Mouse (Mus musculus) stomach, embryonic 16.5 days (tissue): ENCODE data around the gene Cir1. TPM values are rescaled to one million over a fixed set of nuclear protein-coding genes. Genes with fewer than 3 reads are reported as not detected.

ENCODE experiments used
- ATAC-seq: fragments of 200-750 bp; cut with Nextera tagmentation; 2 replicates; pipeline ENCODE4 v1.8.0; 2017; ENCODE audit warnings: moderate number of reproducible peaks, moderate TSS enrichment; ENCODE audit not compliant: insufficient read depth, low FRiP score
- H3K27ac ChIP-seq: fragments of 300-500 bp; sonication (generic); 2 replicates; pipeline ENCODE4 v1.5.1; 2014; ENCODE audit warnings: low read length
- H3K27me3 ChIP-seq: fragments of 300-500 bp; sonication (generic); 2 replicates; pipeline ENCODE4 v1.6.1; 2014; ENCODE audit warnings: low read length, control low read depth, mixed read lengths; ENCODE audit not compliant: control insufficient read depth, insufficient read depth
- H3K36me3 ChIP-seq: fragments of 300-500 bp; sonication (generic); 2 replicates; pipeline ENCODE4 v1.6.1; 2014; ENCODE audit warnings: low read length; ENCODE audit not compliant: control insufficient read depth, insufficient read depth
- H3K4me1 ChIP-seq: fragments of 300-500 bp; sonication (generic); 2 replicates; pipeline ENCODE4 v1.6.1; 2014; ENCODE audit warnings: low read length, control low read depth, mixed read lengths; ENCODE audit not compliant: control insufficient read depth, insufficient read depth
- H3K4me2 ChIP-seq: fragments of 300-500 bp; sonication (generic); 2 replicates; pipeline ENCODE4 v1.6.1; 2014; ENCODE audit warnings: low read depth, low read length, mixed read lengths
- H3K4me3 ChIP-seq: fragments of 300-500 bp; sonication (generic); replicated peaks from 2 replicates; pipeline ENCODE4 v1.5.1; 2014; ENCODE audit warnings: mild to moderate bottlenecking, low read length
- H3K9ac ChIP-seq: fragments of 300-500 bp; sonication (generic); 2 replicates; pipeline ENCODE4 v1.6.1; 2014; ENCODE audit warnings: low read length
- H3K9me3 ChIP-seq: fragments of 300-500 bp; sonication (generic); replicated peaks from 2 replicates; pipeline ENCODE4 v1.6.1; 2016; ENCODE audit warnings: low read length, control low read depth; ENCODE audit not compliant: control insufficient read depth
- WGBS: fragments of 180-500 bp; shearing (Covaris S2); extraction: QIAGEN DNeasy Blood & Tissue Kit; methylation state at CpG from one replicate; pipeline ENCODE4 v1.1.7; 2014; 5-methylcytosine and 5-hydroxymethylcytosine counted together
- polyA plus RNA-seq: library from polyadenylated mRNA; unstranded; fragments of >200 nt; fragmentation: Nextera tagmentation; extraction: Ambion mirVana; gene quantifications from 2 replicates; pipeline ENCODE4 v1.2.1, GENCODE M21; 2015

Gene Cir1
- polyA plus RNA-seq, 1 experiment from 2014 or later, result 22.4 TPM

GRCm38 (mm10) chr2:73270593-73271458 lies 41.7 kb downstream of the Cir1 start:
- Histone ChIP-seq H3K36me3 (no peaks in the 10 kb centered on the region), H3K4me3 (no peak overlapping the region), H3K4me1 (peaks cover 26% of the 10 kb centered on the region), H3K4me2 (no peak overlapping the region), H3K9ac (no peak overlapping the region), H3K27ac (no peak overlapping the region), H3K9me3 (no peaks in the 10 kb centered on the region), H3K27me3 (peaks cover 73% of the 10 kb centered on the region)
- 2% methylated on average over 38 of the region's 38 CpGs for WGBS
- ATAC-seq, result no peak

GRCm38 (mm10) chr2:73270071-73270592 lies 42.4 kb downstream of the Cir1 start:
- no peak overlapping the region for H3K27ac ChIP-seq
- H3K36me3 ChIP-seq, result no peaks in the 10 kb centered on the region
- H3K4me1 ChIP-seq, result peaks cover 26% of the 10 kb centered on the region
- WGBS, result 3% methylated on average over 14 of the region's 14 CpGs
- H3K9ac ChIP-seq, result no peak overlapping the region
- peaks cover 80% of the 10 kb centered on the region for H3K27me3 ChIP-seq
- ATAC-seq, result no peak
- no peak overlapping the region for H3K4me2 ChIP-seq
- no peaks in the 10 kb centered on the region for H3K9me3 ChIP-seq
- no peak overlapping the region for H3K4me3 ChIP-seq

- H3K4me1 ChIP-seq, result peaks cover 26% of the 10 kb centered on the region
- H3K4me3 ChIP-seq, result no peak overlapping the region
- H3K27ac ChIP-seq, result no peak overlapping the region
- H3K9me3 ChIP-seq, result no peaks in the 10 kb centered on the region
- no peak overlapping the region for H3K9ac ChIP-seq
- 4% methylated on average over 17 of the region's 17 CpGs for WGBS
- H3K27me3 ChIP-seq, result peaks cover 83% of the 10 kb centered on the region
- no peak overlapping the region for H3K4me2 ChIP-seq
- H3K36me3 ChIP-seq, result no peaks in the 10 kb centered on the region
- ATAC-seq, result no peak
Observed at GRCm38 (mm10) chr2:73269666-73270065, 42.8 kb downstream of the Cir1 start.

- peaks cover 82% of the 10 kb centered on the region for H3K27me3 ChIP-seq
- no peak overlapping the region for H3K9ac ChIP-seq
- H3K36me3 ChIP-seq, result no peaks in the 10 kb centered on the region
- ATAC-seq, result no peak
- no peak overlapping the region for H3K27ac ChIP-seq
- H3K4me2 ChIP-seq, result no peak overlapping the region
- no peak overlapping the region for H3K4me3 ChIP-seq
- peaks cover 25% of the 10 kb centered on the region for H3K4me1 ChIP-seq
- 7% methylated on average over 8 of the region's 8 CpGs for WGBS
- no peaks in the 10 kb centered on the region for H3K9me3 ChIP-seq
Observed at GRCm38 (mm10) chr2:73268836-73269395, 43.6 kb downstream of the Cir1 start.

- Histone ChIP-seq H3K27ac (no peak overlapping the region), H3K4me1 (peaks cover 23% of the 10 kb centered on the region), H3K4me2 (no peak overlapping the region), H3K9me3 (no peaks in the 10 kb centered on the region), H3K4me3 (no peak overlapping the region), H3K9ac (no peak overlapping the region), H3K27me3 (peaks cover 81% of the 10 kb centered on the region), H3K36me3 (no peaks in the 10 kb centered on the region)
- no peak for ATAC-seq
- 4% methylated on average over 12 of the region's 12 CpGs for WGBS
Observed at GRCm38 (mm10) chr2:73268281-73268680, 44.2 kb downstream of the Cir1 start.

- Histone ChIP-seq H3K36me3 (no peaks in the 10 kb centered on the region), H3K27me3 (peaks cover 85% of the 10 kb centered on the region), H3K27ac (no peak overlapping the region), H3K9ac (no peak overlapping the region), H3K9me3 (no peaks in the 10 kb centered on the region), H3K4me3 (no peak overlapping the region), H3K4me1 (peaks cover 21% of the 10 kb centered on the region), H3K4me2 (no peak overlapping the region)
- ATAC-seq, result no peak
- 7% methylated on average over 4 of the region's 4 CpGs for WGBS
Observed at GRCm38 (mm10) chr2:73267818-73268217, 44.7 kb downstream of the Cir1 start.

GRCm38 (mm10) chr2:73267231-73267630 lies 45.3 kb downstream of the Cir1 start:
- H3K4me1 ChIP-seq, result peaks cover 19% of the 10 kb centered on the region
- no peak overlapping the region for H3K4me2 ChIP-seq
- peaks cover 87% of the 10 kb centered on the region for H3K27me3 ChIP-seq
- no peaks in the 10 kb centered on the region for H3K9me3 ChIP-seq
- H3K36me3 ChIP-seq, result no peaks in the 10 kb centered on the region
- no peak for ATAC-seq
- H3K27ac ChIP-seq, result no peak overlapping the region
- no peak overlapping the region for H3K9ac ChIP-seq
- WGBS, result 20% methylated on average over 3 of the region's 3 CpGs
- no peak overlapping the region for H3K4me3 ChIP-seq

GRCm38 (mm10) chr2:73266623-73267022 lies 45.9 kb downstream of the Cir1 start:
- Histone ChIP-seq H3K4me1 (peaks cover 16% of the 10 kb centered on the region), H3K36me3 (no peaks in the 10 kb centered on the region)
- WGBS, result 43% methylated on average over 1 of the region's 1 CpGs

GRCm38 (mm10) chr2:73266011-73266410 lies 46.5 kb downstream of the Cir1 start:
- Histone ChIP-seq H3K4me3 (no peak overlapping the region), H3K4me2 (no peak overlapping the region), H3K9ac (no peak overlapping the region), H3K4me1 (peaks cover 13% of the 10 kb centered on the region), H3K27ac (no peak overlapping the region), H3K9me3 (peaks cover 2% of the 10 kb centered on the region), H3K27me3 (peaks cover 79% of the 10 kb centered on the region), H3K36me3 (no peaks in the 10 kb centered on the region)
- ATAC-seq, result no peak
- WGBS, result 9% methylated on average over 5 of the region's 5 CpGs

More at GRCm38 (mm10) chr2:73266623-73267022, 45.9 kb downstream of the Cir1 start:
- Histone ChIP-seq H3K4me2 (no peak overlapping the region), H3K9ac (no peak overlapping the region), H3K27ac (no peak overlapping the region), H3K27me3 (peaks cover 85% of the 10 kb centered on the region), H3K9me3 (no peaks in the 10 kb centered on the region), H3K4me3 (no peak overlapping the region)
- no peak for ATAC-seq
